In the genomic region with DNA sequence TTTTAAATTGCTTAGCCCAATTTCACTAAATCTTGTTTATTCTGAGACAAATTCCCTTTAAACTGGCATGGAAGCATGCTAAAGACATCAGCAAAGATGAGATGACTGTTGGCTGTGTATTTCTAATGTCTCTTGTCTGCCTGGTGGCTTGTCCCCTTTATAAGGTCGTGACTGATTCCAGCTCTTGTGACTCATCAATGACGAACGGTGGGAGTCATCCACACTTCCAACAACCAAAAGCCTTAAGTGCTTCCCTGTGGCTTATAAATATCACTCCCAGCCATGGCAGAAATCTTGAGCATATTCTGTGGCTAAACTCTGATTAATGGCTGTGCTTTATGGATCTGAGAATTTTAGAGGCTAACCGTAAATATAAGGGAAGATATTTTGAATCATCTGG, we compare ENCODE assay signal across 15 mouse cellular contexts. TPM values are rescaled to one million over a fixed set of nuclear protein-coding genes. Genes with fewer than 3 reads are reported as not detected.
"Had no signal": no experiment of that assay in that cellular context is flagged by ENCODE, and none has a peak within 500 bp of the region (broad histone marks: within the 10 kb centered on the region; RNA-seq: fewer than 3 reads in every experiment).

No protein-coding gene starts in this region.

- ATAC-seq: liver, embryonic 12.5 days; midbrain, embryonic 16.5 days had no signal

- H3K27me3 ChIP-seq: limb, embryonic 15.5 days; lung, embryonic 15.5 days; midbrain, embryonic 12.5 days had no signal

- H3K36me3 ChIP-seq: limb, embryonic 15.5 days; liver, embryonic 12.5 days; lung, embryonic 15.5 days; midbrain, embryonic 12.5 days had no signal

- DNase-seq: kidney, postnatal 25 days; lung, postnatal 14 days; right cerebral cortex, adult 18-20 months; thymus, postnatal 4 days had no signal

- H3K4me2 ChIP-seq: limb, embryonic 15.5 days; liver, embryonic 12.5 days; lung, embryonic 15.5 days; midbrain, embryonic 12.5 days had no signal

- H3K4me3 ChIP-seq: limb, embryonic 15.5 days; liver, embryonic 12.5 days; lung, embryonic 15.5 days; midbrain, embryonic 12.5 days had no signal

RNA-seq across cellular contexts. Expression of gene Zg16, which starts 20.8 kb away (rescaled TPM):
- total RNA-seq: layer of hippocampus, postnatal 25 days; left cerebral cortex, adult 8-10 months; left cerebral cortex, postnatal 25 days had no signal
- polyA plus RNA-seq: kidney, embryonic 16.5 days; limb, embryonic 11.5 days; limb, embryonic 15.5 days; liver, embryonic 12.5 days; lung, embryonic 15.5 days; midbrain, embryonic 12.5 days; midbrain, embryonic 16.5 days; neural tube, embryonic 14.5 days had no signal
